Mouse (Mus musculus) midbrain, embryonic 16.5 days (tissue): ENCODE data around the gene Lrrc7. TPM values are rescaled to one million over a fixed set of nuclear protein-coding genes. Genes with fewer than 3 reads are reported as not detected.

ENCODE experiments used
- ATAC-seq: fragments of 200-750 bp; cut with Nextera tagmentation; 2 replicates; pipeline ENCODE4 v1.8.0; 2017; ENCODE audit warnings: moderate TSS enrichment
- H3K27ac ChIP-seq: fragments of 300-500 bp; sonication (generic); 2 replicates; pipeline ENCODE4 v1.5.1; 2014; ENCODE audit warnings: mild to moderate bottlenecking, low read length, mixed read lengths
- H3K27me3 ChIP-seq: fragments of 300-500 bp; sonication (generic); 2 replicates; pipeline ENCODE4 v1.6.1; 2014; ENCODE audit warnings: low read depth, low read length, mixed read lengths; ENCODE audit not compliant: control insufficient read depth, insufficient read depth
- H3K36me3 ChIP-seq: fragments of 300-500 bp; sonication (generic); 2 replicates; pipeline ENCODE4 v1.6.1; 2014; ENCODE audit warnings: mild to moderate bottlenecking, low read length, moderate library complexity, mixed read lengths; ENCODE audit not compliant: control insufficient read depth, insufficient read depth
- H3K4me1 ChIP-seq: fragments of 300-500 bp; sonication (generic); 2 replicates; pipeline ENCODE4 v1.6.1; 2014; ENCODE audit warnings: mild to moderate bottlenecking, low read length, mixed read lengths; ENCODE audit not compliant: control insufficient read depth, insufficient read depth
- H3K4me2 ChIP-seq: fragments of 300-500 bp; sonication (generic); 2 replicates; pipeline ENCODE4 v1.6.1; 2014; ENCODE audit warnings: mild to moderate bottlenecking, low read length, mixed read lengths
- H3K4me3 ChIP-seq: fragments of 300-500 bp; sonication (generic); 2 replicates; pipeline ENCODE4 v1.5.1; 2014; ENCODE audit warnings: low read depth, mild to moderate bottlenecking, low read length, moderate library complexity, mixed read lengths
- H3K9ac ChIP-seq: fragments of 300-500 bp; sonication (generic); 2 replicates; pipeline ENCODE4 v1.6.1; 2014; ENCODE audit warnings: low read depth, low read length, mixed read lengths
- H3K9me3 ChIP-seq: fragments of 300-500 bp; sonication (generic); replicated peaks from 2 replicates; pipeline ENCODE4 v1.6.1; 2014; ENCODE audit warnings: mild to moderate bottlenecking, low read length, mixed read lengths; ENCODE audit not compliant: control insufficient read depth, poor library complexity, severe bottlenecking
- WGBS: fragments of 180-500 bp; shearing (Covaris S2); extraction: QIAGEN DNeasy Blood & Tissue Kit; methylation state at CpG from one replicate; pipeline ENCODE4 v1.1.7; 2014; 5-methylcytosine and 5-hydroxymethylcytosine counted together
- polyA plus RNA-seq: library from polyadenylated mRNA; unstranded; fragments of >200 nt; fragmentation: Nextera tagmentation; extraction: Ambion mirVana; gene quantifications from 2 replicates; pipeline ENCODE4 v1.2.1, GENCODE M21; 2015

The Lrrc7 gene
- polyA plus RNA-seq, 1 experiment from 2014 or later, result 11.2 TPM

GRCm38 (mm10) chr3:158387413-158388075, 174.5 kb downstream of the Lrrc7 start:
- H3K4me1 ChIP-seq, result no peaks in the 10 kb centered on the region; the same call in 1 of the 2 replicates
- no peak overlapping the region for H3K27ac ChIP-seq
- H3K4me2 ChIP-seq, result no peak overlapping the region
- H3K9me3 ChIP-seq, result no peaks in the 10 kb centered on the region
- no peak overlapping the region for H3K4me3 ChIP-seq
- no peak overlapping the region for H3K9ac ChIP-seq
- no peak for ATAC-seq
- 34% methylated on average over 2 of the region's 2 CpGs for WGBS
- H3K27me3 ChIP-seq, result no peaks in the 10 kb centered on the region
- no peaks in the 10 kb centered on the region for H3K36me3 ChIP-seq

DNA sequence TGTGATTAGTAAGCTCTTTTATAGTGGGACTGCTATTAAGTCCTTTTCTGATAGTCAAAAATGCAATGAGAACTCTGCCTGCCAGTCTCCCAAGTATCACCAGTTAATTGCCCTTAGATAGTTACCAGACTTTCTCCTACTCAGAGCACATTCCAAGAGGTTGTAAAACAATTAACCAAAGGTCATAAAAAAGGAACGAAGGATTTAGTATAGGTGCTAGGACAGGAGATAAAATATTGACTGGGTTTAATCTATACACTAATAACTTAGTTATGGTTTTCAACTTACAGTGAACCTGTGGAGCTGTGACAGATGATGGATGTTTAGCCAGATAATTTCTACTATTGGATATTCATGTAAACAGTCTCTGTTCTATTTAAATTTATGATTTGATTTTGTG, 175.2 kb downstream of the Lrrc7 start:
- WGBS, result 50% methylated on average over 1 of the region's 1 CpGs
- no peak overlapping the region for H3K27ac ChIP-seq
- no peaks in the 10 kb centered on the region for H3K27me3 ChIP-seq
- H3K9ac ChIP-seq, result no peak overlapping the region
- no peak for ATAC-seq
- no peaks in the 10 kb centered on the region; the same call in 1 of the 2 replicates for H3K4me1 ChIP-seq
- H3K9me3 ChIP-seq, result no peaks in the 10 kb centered on the region
- no peaks in the 10 kb centered on the region for H3K36me3 ChIP-seq
- no peak overlapping the region for H3K4me2 ChIP-seq
- H3K4me3 ChIP-seq, result no peak overlapping the region

GRCm38 (mm10) chr3:158375885-158376284, 186.1 kb downstream of the Lrrc7 start:
- 7% methylated on average over 1 of the region's 1 CpGs for WGBS

DNA sequence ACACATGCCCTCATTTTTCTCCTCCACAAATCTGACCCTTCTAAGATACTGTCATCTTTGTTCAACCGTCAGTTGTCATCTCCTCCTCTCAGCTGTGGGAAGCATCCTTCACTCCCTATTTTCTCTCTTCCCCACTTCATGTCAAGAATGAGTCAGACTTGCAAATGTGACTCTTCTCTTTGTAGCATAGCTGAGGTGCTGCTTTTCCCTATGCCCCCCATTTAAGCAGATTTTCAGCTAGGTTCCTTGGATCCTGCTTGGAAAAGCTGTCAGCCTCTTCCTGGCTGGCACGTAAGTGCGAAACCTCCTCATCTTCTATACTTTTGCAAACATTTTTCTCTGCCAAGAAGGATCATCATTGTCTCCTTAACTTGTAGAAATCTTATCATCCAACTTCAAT, 192.9 kb downstream of the Lrrc7 start:
- H3K9me3 ChIP-seq, result no peaks in the 10 kb centered on the region
- H3K27ac ChIP-seq, result no peak overlapping the region
- ATAC-seq, result no peak
- no peaks in the 10 kb centered on the region for H3K36me3 ChIP-seq
- no peak overlapping the region for H3K4me3 ChIP-seq
- 0 out of 2 replicates have a peak, but pooled peaks cover under 1% of the 10 kb centered on the region for H3K4me1 ChIP-seq
- no peaks in the 10 kb centered on the region for H3K27me3 ChIP-seq
- H3K9ac ChIP-seq, result no peak overlapping the region
- WGBS, result 82% methylated on average over 3 of the region's 3 CpGs
- H3K4me2 ChIP-seq, result no peak overlapping the region

More at GRCm38 (mm10) chr3:158375885-158376284, 186.1 kb downstream of the Lrrc7 start:
- Histone ChIP-seq H3K27ac (no peak overlapping the region), H3K4me3 (no peak overlapping the region), H3K27me3 (no peaks in the 10 kb centered on the region), H3K9ac (no peak overlapping the region), H3K4me1 (0 out of 2 replicates have a peak, but pooled peaks cover 4% of the 10 kb centered on the region), H3K9me3 (no peaks in the 10 kb centered on the region), H3K4me2 (no peak overlapping the region), H3K36me3 (no peaks in the 10 kb centered on the region)
- no peak for ATAC-seq

- ATAC-seq, result no peak
- Histone ChIP-seq H3K9ac (no peak overlapping the region), H3K27me3 (no peaks in the 10 kb centered on the region), H3K9me3 (no peaks in the 10 kb centered on the region), H3K36me3 (no peaks in the 10 kb centered on the region), H3K4me2 (no peak overlapping the region), H3K4me1 (no peaks in the 10 kb centered on the region), H3K4me3 (no peak overlapping the region), H3K27ac (no peak overlapping the region)
- 82% methylated on average over 3 of the region's 3 CpGs for WGBS
Measured at GRCm38 (mm10) chr3:158365801-158366200, 196.2 kb downstream of the Lrrc7 start.

DNA sequence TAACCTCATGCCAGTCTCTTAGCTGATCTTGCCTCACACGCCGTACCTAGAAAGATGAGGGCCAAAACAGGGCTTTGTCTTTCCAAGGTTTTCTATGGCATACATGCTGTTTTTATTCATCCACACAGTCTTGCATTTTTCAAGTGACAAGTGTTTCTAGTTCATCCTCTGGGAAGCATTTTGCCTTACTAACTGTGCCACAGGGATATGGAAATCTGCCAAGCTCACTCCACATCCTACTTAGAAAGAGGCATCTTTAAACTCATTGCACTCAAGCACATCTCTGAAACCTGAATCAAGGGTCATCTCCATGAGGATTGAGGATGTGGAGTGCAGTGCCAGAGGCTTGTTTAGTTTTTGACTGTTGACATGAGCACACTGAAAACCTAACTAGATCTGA, 199.9 kb downstream of the Lrrc7 start:
- no peaks in the 10 kb centered on the region for H3K4me1 ChIP-seq
- H3K4me2 ChIP-seq, result no peak overlapping the region
- ATAC-seq, result no peak
- no peaks in the 10 kb centered on the region for H3K27me3 ChIP-seq
- H3K9me3 ChIP-seq, result no peaks in the 10 kb centered on the region
- H3K36me3 ChIP-seq, result no peaks in the 10 kb centered on the region
- WGBS, result 96% methylated on average over 2 of the region's 2 CpGs
- H3K9ac ChIP-seq, result no peak overlapping the region
- no peak overlapping the region for H3K4me3 ChIP-seq
- H3K27ac ChIP-seq, result no peak overlapping the region

- H3K4me3 ChIP-seq, result no peak overlapping the region
- no peaks in the 10 kb centered on the region for H3K27me3 ChIP-seq
- no peak overlapping the region for H3K27ac ChIP-seq
- H3K36me3 ChIP-seq, result no peaks in the 10 kb centered on the region
- H3K4me2 ChIP-seq, result no peak overlapping the region
- no peaks in the 10 kb centered on the region for H3K4me1 ChIP-seq
- WGBS, result 88% methylated on average over 1 of the region's 1 CpGs
- no peak overlapping the region for H3K9ac ChIP-seq
- no peaks in the 10 kb centered on the region for H3K9me3 ChIP-seq
- no peak for ATAC-seq
Measured at GRCm38 (mm10) chr3:158356706-158357105, 205.3 kb downstream of the Lrrc7 start.

GRCm38 (mm10) chr3:158356194-158356593, 205.8 kb downstream of the Lrrc7 start:
- H3K9me3 ChIP-seq, result no peaks in the 10 kb centered on the region
- no peak overlapping the region for H3K4me3 ChIP-seq
- no peak overlapping the region for H3K4me2 ChIP-seq
- no peaks in the 10 kb centered on the region for H3K27me3 ChIP-seq
- no peak for ATAC-seq
- 91% methylated on average over 4 of the region's 4 CpGs for WGBS
- no peaks in the 10 kb centered on the region for H3K36me3 ChIP-seq
- H3K4me1 ChIP-seq, result no peaks in the 10 kb centered on the region
- no peak overlapping the region for H3K27ac ChIP-seq
- no peak overlapping the region for H3K9ac ChIP-seq

DNA sequence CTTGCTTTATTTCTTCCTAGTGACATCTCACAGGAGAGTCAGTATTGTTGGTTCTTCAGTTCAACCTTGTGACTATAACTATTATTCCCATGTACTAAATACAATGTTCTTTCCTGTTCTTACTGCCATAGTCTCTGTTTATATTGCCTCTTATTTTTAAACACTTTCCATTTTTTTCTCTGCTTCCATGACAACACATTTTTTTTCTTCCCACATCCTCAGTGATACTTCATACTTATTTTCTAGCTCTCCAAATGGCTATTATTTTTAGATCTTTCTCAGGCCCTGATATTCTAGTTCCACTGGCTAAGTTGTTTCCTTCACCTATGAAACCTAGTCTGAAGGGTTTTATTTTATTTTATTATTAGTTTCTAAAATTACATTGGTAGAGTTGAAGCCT, 221.2 kb downstream of the Lrrc7 start:
- H3K4me2 ChIP-seq, result no peak overlapping the region
- H3K36me3 ChIP-seq, result no peaks in the 10 kb centered on the region
- H3K4me3 ChIP-seq, result no peak overlapping the region
- no peak overlapping the region for H3K27ac ChIP-seq
- no peaks in the 10 kb centered on the region for H3K4me1 ChIP-seq
- H3K9me3 ChIP-seq, result no peaks in the 10 kb centered on the region
- ATAC-seq, result no peak
- no peak overlapping the region for H3K9ac ChIP-seq
- no peaks in the 10 kb centered on the region for H3K27me3 ChIP-seq
